9 mouse cellular contexts compared by ENCODE assay signal in genomic region chr8:120492193-120492880, GRCm38 (mm10).
DNase-seq lines count a peak whose midpoint lies in the region; ATAC-seq and TF ChIP-seq lines count a peak whose summit lies in the region.
"Had no signal": no experiment of that assay in that cellular context is flagged by ENCODE, and none has a peak within 500 bp of the region (broad histone marks: within the 10 kb centered on the region; RNA-seq: fewer than 3 reads in every experiment).

No protein-coding gene starts in this region.

- TF ChIP-seq POLR2A in liver, adult 2 months (IDR thresholded peaks at IDR 0.05; ENCODE audit: extremely low read depth, insufficient read depth, low read length) = no peak
- 0 out of 2 replicates have a peak, but pooled peaks have one; percentile 10 for TF ChIP-seq POLR2A in small intestine, adult 2 months (IDR thresholded peaks at IDR 0.05; ENCODE audit: low read depth, low read length)

- H3K4me3 ChIP-seq in liver, adult 2 months (ENCODE audit: insufficient read depth, low read depth, low read length) = no peak overlapping the region
- no peak overlapping the region for H3K4me3 ChIP-seq in limb, embryonic 12.5 days (replicated peaks)
- H3K4me3 ChIP-seq in small intestine, adult 2 months (ENCODE audit: low read depth, low read length) = peak overlapping the region; percentile 46

- 15% methylated on average over 14 of the region's 14 CpGs for WGBS in liver, adult 2 months
- 9% methylated on average over 14 of the region's 14 CpGs for WGBS in limb, embryonic 12.5 days
- WGBS in small intestine, adult 2 months = 16% methylated on average over 14 of the region's 14 CpGs

- no peaks in the 10 kb centered on the region for H3K27me3 ChIP-seq in liver, adult 2 months (ENCODE audit: control insufficient read depth, insufficient read depth, low read length)
- H3K27me3 ChIP-seq in limb, embryonic 12.5 days = peaks cover 51% of the 10 kb centered on the region
- no peaks in the 10 kb centered on the region for H3K27me3 ChIP-seq in small intestine, adult 2 months (ENCODE audit: control insufficient read depth, insufficient read depth, low read length)

- H3K4me2 ChIP-seq in limb, embryonic 12.5 days = peak overlapping the region; percentile 27

- ATAC-seq in limb, embryonic 12.5 days (ENCODE audit: insufficient number of reproducible peaks, insufficient read depth, low FRiP score, low TSS enrichment, low read depth) = no peak

- H3K4me1 ChIP-seq in liver, adult 2 months (ENCODE audit: control insufficient read depth, insufficient read depth, low read length) = peaks cover 48% of the 10 kb centered on the region
- peaks cover 87% of the 10 kb centered on the region for H3K4me1 ChIP-seq in limb, embryonic 12.5 days (replicated peaks)
- peaks cover 51% of the 10 kb centered on the region for H3K4me1 ChIP-seq in small intestine, adult 2 months (ENCODE audit: control insufficient read depth, insufficient read depth, insufficient read length, low read length)

- DNase-seq in liver, adult 2 months (ENCODE audit: extremely low read depth, low read depth, low spot score) = peak; percentile 93
- no peak for DNase-seq in liver
- DNase-seq in forelimb bud, embryonic 11.5 days (ENCODE audit: low read depth, low spot score) = peak; percentile 69
- DNase-seq in right cerebral cortex, postnatal 10 days (ENCODE audit: low spot score in 2 of 2) = no peak
- DNase-seq in thymus, postnatal 25 days = no peak
- no peak for DNase-seq in ovary, postnatal 36 days (ENCODE audit: low spot score)
- DNase-seq: thymus, postnatal 4 days had no signal

- no peaks in the 10 kb centered on the region for H3K36me3 ChIP-seq in liver, adult 2 months (ENCODE audit: control insufficient read depth, insufficient read depth, low read length)
- no peaks in the 10 kb centered on the region for H3K36me3 ChIP-seq in limb, embryonic 12.5 days
- no peaks in the 10 kb centered on the region for H3K36me3 ChIP-seq in small intestine, adult 2 months (ENCODE audit: control insufficient read depth, insufficient read depth, low read length)

- TF ChIP-seq CTCF in liver, adult 2 months (IDR thresholded peaks at IDR 0.05; ENCODE audit: low read depth, low read length) = no peak
- TF ChIP-seq CTCF in small intestine, adult 2 months (IDR thresholded peaks at IDR 0.05; ENCODE audit: extremely low read depth, insufficient read length, insufficient replicate concordance, low read depth, low read length) = no peak

- H3K9me3 ChIP-seq in limb, embryonic 12.5 days = no peaks in the 10 kb centered on the region

- peaks cover 10% of the 10 kb centered on the region for H3K79me2 ChIP-seq in liver, adult 2 months (ENCODE audit: control insufficient read depth, insufficient read depth, low read length)

- H3K27ac ChIP-seq in liver, adult 2 months (replicated peaks; ENCODE audit: insufficient read depth, low read depth, low read length) = peak overlapping the region; percentile 11; the same call in 1 of the 2 replicates
- H3K27ac ChIP-seq in limb, embryonic 12.5 days = no peak overlapping the region
- H3K27ac ChIP-seq in small intestine, adult 2 months (ENCODE audit: insufficient read depth, low read depth, low read length) = peak overlapping the region; percentile 98

- H3K9ac ChIP-seq in liver, adult 2 months (ENCODE audit: low read depth, low read length) = no peak overlapping the region
- H3K9ac ChIP-seq in limb, embryonic 12.5 days (replicated peaks) = no peak overlapping the region

Comparison
In these comparisons a context has a peak if more than half of its experiments do, and no peak if none do; other contexts are left out.
1. DNase-seq: peak in liver, adult 2 months (single experiment) and forelimb bud, embryonic 11.5 days (single experiment); none in liver (single experiment), right cerebral cortex, postnatal 10 days (0 of 2), thymus, postnatal 25 days (single experiment) and ovary, postnatal 36 days (single experiment).